Mouse (Mus musculus): ENCODE data around the gene Tdrd6.

DNA sequence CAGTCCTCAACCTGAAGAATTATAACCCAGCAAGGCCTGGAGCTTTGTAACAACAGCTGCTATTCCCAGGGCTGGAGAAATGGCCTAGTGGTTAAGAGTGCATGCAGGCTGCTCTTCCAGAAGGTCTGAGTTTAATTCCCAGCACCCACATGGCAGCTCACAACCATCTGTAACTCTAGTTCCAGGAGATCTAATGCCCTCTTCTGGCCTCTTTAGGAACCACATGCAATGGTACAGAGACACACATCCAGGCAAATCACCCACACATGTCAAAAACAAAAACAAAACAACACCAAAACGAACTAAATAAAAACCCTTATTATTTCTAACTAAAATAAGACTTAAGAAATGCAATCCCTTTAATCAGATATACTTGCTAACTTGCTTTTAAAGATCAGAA, 10.7 kb upstream of the Tdrd6 start:
- TF ChIP-seq CTCF (conservative IDR thresholded peaks at IDR 0.05; ENCODE audit: low read length) (peak; percentile 41), POU5F1 (IDR thresholded peaks at IDR 0.05; ENCODE audit: borderline replicate concordance, low read length) (no peak), NANOG (IDR thresholded peaks at IDR 0.05; ENCODE audit: borderline replicate concordance, low read length) (no peak)
